Mouse (Mus musculus) MEL (cell line): ENCODE data around the gene Pde3b.

ENCODE experiments used
- CHD1 ChIP-seq: IDR thresholded peaks from 2 replicates; pipeline ENCODE4 v1.6.1; 2012; ENCODE audit warnings: low read depth, mild to moderate bottlenecking, inconsistent platforms, low read length, improper control_type of control experiment
- MAZ ChIP-seq: IDR thresholded peaks from 2 replicates; pipeline ENCODE4 v1.6.1; 2012; ENCODE audit warnings: low read depth, mild to moderate bottlenecking, inconsistent platforms, low read length, improper control_type of control experiment

GRCm38 (mm10) chr7:114461727-114462126, 46.6 kb downstream of the Pde3b start:
- TF ChIP-seq MAZ (no peak), CHD1 (no peak)
